Mouse (Mus musculus): ENCODE data around the gene Etfa. TPM values are rescaled to one million over a fixed set of nuclear protein-coding genes. Genes with fewer than 3 reads are reported as not detected.

Etfa gene
- total and polyA plus RNA-seq, 2 experiments from 2014 or later = 11.5 to 99.1 TPM

- WGBS = 76% methylated on average over 6 of the region's 6 CpGs
- no peak overlapping the region for H3K9ac ChIP-seq (replicated peaks; ENCODE audit: low read length, poor library complexity, severe bottlenecking)
- H3K4me1 ChIP-seq (ENCODE audit: insufficient read depth, low read length) = no peaks in the 10 kb centered on the region
- no peak for TF ChIP-seq CTCF (IDR thresholded peaks at IDR 0.05)
- H3K9me3 ChIP-seq (ENCODE audit: low read length) = no peaks in the 10 kb centered on the region
- no peak for ATAC-seq (ENCODE audit: low FRiP score)
- H3K4me2 ChIP-seq (ENCODE audit: low read depth, low read length, poor library complexity, severe bottlenecking) = no peak overlapping the region
- DNase-seq (ENCODE audit: low spot score) = no peak
- no peak overlapping the region for H3K27ac ChIP-seq (ENCODE audit: low read depth, low read length)
- H3K27me3 ChIP-seq (ENCODE audit: insufficient read depth, low read length) = no peaks in the 10 kb centered on the region
- H3K4me3 ChIP-seq (ENCODE audit: low read depth, low read length) = no peak overlapping the region
- H3K36me3 ChIP-seq (ENCODE audit: insufficient read depth, low read length) = no peaks in the 10 kb centered on the region
Observed at GRCm38 (mm10) chr9:55410430-55410829, 101.6 kb downstream of the Etfa start.

- Histone ChIP-seq H3K9me3 (ENCODE audit: low read length) (no peaks in the 10 kb centered on the region), H3K36me3 (ENCODE audit: insufficient read depth, low read length) (no peaks in the 10 kb centered on the region), H3K27me3 (ENCODE audit: insufficient read depth, low read length) (no peaks in the 10 kb centered on the region), H3K27ac (ENCODE audit: low read depth, low read length) (no peak overlapping the region), H3K4me2 (ENCODE audit: low read depth, low read length, poor library complexity, severe bottlenecking) (no peak overlapping the region), H3K9ac (replicated peaks; ENCODE audit: low read length, poor library complexity, severe bottlenecking) (no peak overlapping the region), H3K4me3 (ENCODE audit: low read depth, low read length) (no peak overlapping the region), H3K4me1 (ENCODE audit: insufficient read depth, low read length) (no peaks in the 10 kb centered on the region)
- no peak for DNase-seq (ENCODE audit: low spot score)
- no peak for ATAC-seq (ENCODE audit: low FRiP score)
- TF ChIP-seq CTCF (IDR thresholded peaks at IDR 0.05) = peak; percentile 42
- WGBS = 54% methylated on average over 3 of the region's 3 CpGs
Observed at GRCm38 (mm10) chr9:55409833-55410232, 102.2 kb downstream of the Etfa start.

- no peak for ATAC-seq (ENCODE audit: low FRiP score)
- Histone ChIP-seq H3K9me3 (ENCODE audit: low read length) (no peaks in the 10 kb centered on the region), H3K27me3 (ENCODE audit: insufficient read depth, low read length) (no peaks in the 10 kb centered on the region), H3K36me3 (ENCODE audit: insufficient read depth, low read length) (no peaks in the 10 kb centered on the region), H3K9ac (replicated peaks; ENCODE audit: low read length, poor library complexity, severe bottlenecking) (no peak overlapping the region), H3K27ac (ENCODE audit: low read depth, low read length) (no peak overlapping the region), H3K4me1 (ENCODE audit: insufficient read depth, low read length) (no peaks in the 10 kb centered on the region), H3K4me3 (ENCODE audit: low read depth, low read length) (no peak overlapping the region), H3K4me2 (ENCODE audit: low read depth, low read length, poor library complexity, severe bottlenecking) (no peak overlapping the region)
- DNase-seq (ENCODE audit: low spot score) = peak; percentile 25
- no peak for TF ChIP-seq CTCF (IDR thresholded peaks at IDR 0.05)
- WGBS = 12% methylated on average over 4 of the region's 4 CpGs
Observed at GRCm38 (mm10) chr9:55408851-55409250, 103.2 kb downstream of the Etfa start.

GRCm38 (mm10) chr9:55406773-55407172 lies 105.3 kb downstream of the Etfa start:
- Histone ChIP-seq H3K36me3 (ENCODE audit: insufficient read depth, low read length) (no peaks in the 10 kb centered on the region), H3K9me3 (ENCODE audit: low read length) (no peaks in the 10 kb centered on the region), H3K4me1 (ENCODE audit: insufficient read depth, low read length) (no peaks in the 10 kb centered on the region), H3K9ac (replicated peaks; ENCODE audit: low read length, poor library complexity, severe bottlenecking) (no peak overlapping the region), H3K27ac (ENCODE audit: low read depth, low read length) (no peak overlapping the region), H3K27me3 (ENCODE audit: insufficient read depth, low read length) (no peaks in the 10 kb centered on the region), H3K4me3 (ENCODE audit: low read depth, low read length) (no peak overlapping the region), H3K4me2 (ENCODE audit: low read depth, low read length, poor library complexity, severe bottlenecking) (no peak overlapping the region)
- no peak for TF ChIP-seq CTCF (IDR thresholded peaks at IDR 0.05)
- ATAC-seq (ENCODE audit: low FRiP score) (no peak), DNase-seq (ENCODE audit: low spot score) (no peak)
- 86% methylated on average over 2 of the region's 2 CpGs for WGBS

- no peak for TF ChIP-seq CTCF (IDR thresholded peaks at IDR 0.05)
- Histone ChIP-seq H3K9ac (replicated peaks; ENCODE audit: low read length, poor library complexity, severe bottlenecking) (no peak overlapping the region), H3K27me3 (ENCODE audit: insufficient read depth, low read length) (no peaks in the 10 kb centered on the region), H3K9me3 (ENCODE audit: low read length) (no peaks in the 10 kb centered on the region), H3K27ac (ENCODE audit: low read depth, low read length) (no peak overlapping the region), H3K36me3 (ENCODE audit: insufficient read depth, low read length) (no peaks in the 10 kb centered on the region), H3K4me2 (ENCODE audit: low read depth, low read length, poor library complexity, severe bottlenecking) (no peak overlapping the region), H3K4me3 (ENCODE audit: low read depth, low read length) (no peak overlapping the region), H3K4me1 (ENCODE audit: insufficient read depth, low read length) (no peaks in the 10 kb centered on the region)
- DNase-seq (ENCODE audit: low spot score) (no peak), ATAC-seq (ENCODE audit: low FRiP score) (no peak)
- WGBS = 77% methylated on average over 6 of the region's 6 CpGs
Observed at GRCm38 (mm10) chr9:55404976-55405702, 106.9 kb downstream of the Etfa start.

Other genes with a start within 250 kb of the Etfa start
- gene Nrg4, start 185.4 kb downstream of the Etfa start, total RNA-seq (2014; rRNA removed) = 0.94 TPM in 1 of 2 replicates, not detected in the other
- gene Nrg4, start 185.4 kb downstream of the Etfa start, polyA plus RNA-seq (2015; fragmentation: Nextera tagmentation; extraction: Ambion mirVana) = 1.3 and 1.8 TPM in 2 replicates
- 12.5 and 13.0 TPM in 2 replicates for gene Tmem266, start 185.3 kb downstream of the Etfa start, total RNA-seq (2014; rRNA removed)
- gene Tmem266, start 185.3 kb downstream of the Etfa start, polyA plus RNA-seq (2015; fragmentation: Nextera tagmentation; extraction: Ambion mirVana) = 7.3 and 7.7 TPM in 2 replicates
- 0.14 TPM in 1 of 2 replicates, not detected in the other for gene Isl2, start 26.4 kb upstream of the Etfa start, total RNA-seq (2014; rRNA removed)
- gene Isl2, start 26.4 kb upstream of the Etfa start, polyA plus RNA-seq (2015; fragmentation: Nextera tagmentation; extraction: Ambion mirVana) = 0.39 TPM in 1 of 2 replicates, not detected in the other

All from midbrain, postnatal 0 days (tissue).